ENCODE assay signal across 8 mouse cellular contexts in the genomic region with DNA sequence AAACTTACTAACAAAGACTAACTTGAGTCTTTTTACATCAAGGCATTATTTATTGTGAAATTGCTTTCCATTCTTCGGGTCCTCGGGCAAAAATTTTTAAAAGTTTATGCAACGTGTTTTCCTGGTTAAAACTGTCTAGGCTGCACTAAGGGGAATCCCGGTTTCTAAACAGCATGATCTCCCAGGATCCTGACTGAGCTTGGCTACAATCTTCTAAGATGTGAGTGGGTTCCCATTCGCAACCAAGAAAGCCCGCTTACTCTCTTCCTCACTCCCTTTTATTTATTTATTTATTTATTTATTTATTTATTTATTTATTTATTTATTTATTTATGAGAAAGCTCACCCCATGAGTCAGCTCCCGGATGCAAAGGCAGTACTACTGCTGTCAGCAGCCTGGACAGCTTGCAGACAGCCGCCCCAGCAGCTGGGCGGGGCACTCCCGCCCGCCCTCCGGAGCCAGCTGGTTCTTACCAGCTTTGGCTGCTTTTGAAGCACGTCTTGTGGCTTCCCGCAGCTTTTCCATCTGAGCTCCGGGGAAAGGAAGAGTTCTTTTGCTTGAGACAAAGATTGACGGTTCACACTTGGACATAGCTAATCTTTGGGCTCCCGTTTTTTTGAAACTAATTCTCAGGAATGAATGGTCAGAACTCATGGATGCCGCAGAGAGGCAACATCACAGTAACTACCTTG.
A peak's percentile ranks its signal among the peaks of the same experiment; 100 is the strongest.
DNase-seq lines count a peak whose midpoint lies in the region; ATAC-seq lines count a peak whose summit lies in the region.

No protein-coding gene starts in this region.

- 29% methylated on average over 18 of the region's 18 CpGs for WGBS in forebrain, embryonic 14.5 days
- WGBS in heart, embryonic 16.5 days: 26% methylated on average over 18 of the region's 18 CpGs
- WGBS in liver, embryonic 13.5 days (ENCODE audit: insufficient replicate concordance): 39% methylated on average over 18 of the region's 18 CpGs
- 31% methylated on average over 18 of the region's 18 CpGs for WGBS in neural tube, embryonic 12.5 days

- no peaks in the 10 kb centered on the region for H3K9me3 ChIP-seq in forebrain, embryonic 14.5 days (replicated peaks; ENCODE audit: control insufficient read depth, low read length)
- no peaks in the 10 kb centered on the region for H3K9me3 ChIP-seq in heart, embryonic 16.5 days (replicated peaks; ENCODE audit: control insufficient read depth, low read length)
- no peaks in the 10 kb centered on the region for H3K9me3 ChIP-seq in liver, embryonic 13.5 days (replicated peaks)
- H3K9me3 ChIP-seq in neural tube, embryonic 12.5 days: no peaks in the 10 kb centered on the region

- peak; percentile 38 for DNase-seq in 3134 (ENCODE audit: extremely low read depth, insufficient read length, low spot score)
- DNase-seq in cerebellum, adult 11-12 months: peak; percentile 72
- DNase-seq in forebrain, embryonic 14.5 days (ENCODE audit: low spot score): peak; percentile 91
- peak; percentile 76 to 92 for DNase-seq in kidney, postnatal 25 days
- peak; percentile 76 for DNase-seq in liver, embryonic 13.5 days
- peak; percentile 54 for DNase-seq in thymus, postnatal 0 days (ENCODE audit: low spot score)

- H3K9ac ChIP-seq in forebrain, embryonic 14.5 days (ENCODE audit: low read length): no peak overlapping the region
- peak overlapping the region; percentile 45 for H3K9ac ChIP-seq in heart, embryonic 16.5 days (ENCODE audit: low read length)
- H3K9ac ChIP-seq in liver, embryonic 13.5 days: peak overlapping the region; percentile 66
- H3K9ac ChIP-seq in neural tube, embryonic 12.5 days: no peak overlapping the region

- peak overlapping the region; percentile 1; the same call in 1 of the 2 replicates for H3K4me2 ChIP-seq in forebrain, embryonic 14.5 days (ENCODE audit: low read length)
- H3K4me2 ChIP-seq in heart, embryonic 16.5 days (ENCODE audit: low read depth, low read length): peak overlapping the region; percentile 60
- peak overlapping the region; percentile 57 for H3K4me2 ChIP-seq in liver, embryonic 13.5 days
- H3K4me2 ChIP-seq in neural tube, embryonic 12.5 days (replicated peaks): peak overlapping the region; percentile 34

- H3K4me1 ChIP-seq in forebrain, embryonic 14.5 days (ENCODE audit: control insufficient read depth, insufficient read depth, low read length): peaks cover 2% of the 10 kb centered on the region
- H3K4me1 ChIP-seq in heart, embryonic 16.5 days (ENCODE audit: control insufficient read depth, insufficient read depth, low read length): peaks cover 4% of the 10 kb centered on the region
- H3K4me1 ChIP-seq in liver, embryonic 13.5 days (replicated peaks): peaks cover 76% of the 10 kb centered on the region
- peaks cover 9% of the 10 kb centered on the region for H3K4me1 ChIP-seq in neural tube, embryonic 12.5 days

- no peaks in the 10 kb centered on the region for H3K36me3 ChIP-seq in forebrain, embryonic 14.5 days (ENCODE audit: control insufficient read depth, insufficient read depth, low read length)
- H3K36me3 ChIP-seq in heart, embryonic 16.5 days (ENCODE audit: control insufficient read depth, insufficient read depth): no peaks in the 10 kb centered on the region
- H3K36me3 ChIP-seq in liver, embryonic 13.5 days: peaks cover 33% of the 10 kb centered on the region
- no peaks in the 10 kb centered on the region for H3K36me3 ChIP-seq in neural tube, embryonic 12.5 days

- H3K4me3 ChIP-seq in forebrain, embryonic 14.5 days (ENCODE audit: low read depth, low read length): no peak overlapping the region
- peak overlapping the region; percentile 26 for H3K4me3 ChIP-seq in heart, embryonic 16.5 days (ENCODE audit: low read length)
- H3K4me3 ChIP-seq in liver, embryonic 13.5 days (replicated peaks): peak overlapping the region; percentile 18; the same call in 1 of the 2 replicates
- H3K4me3 ChIP-seq in neural tube, embryonic 12.5 days: no peak overlapping the region

- no peaks in the 10 kb centered on the region for H3K27me3 ChIP-seq in forebrain, embryonic 14.5 days (replicated peaks; ENCODE audit: control insufficient read depth, insufficient read depth, low read length)
- no peaks in the 10 kb centered on the region for H3K27me3 ChIP-seq in heart, embryonic 16.5 days (ENCODE audit: control insufficient read depth, insufficient read depth, low read length)
- no peaks in the 10 kb centered on the region for H3K27me3 ChIP-seq in liver, embryonic 13.5 days
- H3K27me3 ChIP-seq in neural tube, embryonic 12.5 days (replicated peaks): no peaks in the 10 kb centered on the region

- ATAC-seq in forebrain, embryonic 14.5 days: peak; percentile 92
- ATAC-seq in heart, embryonic 16.5 days (replicated peaks; ENCODE audit: extremely low read depth, insufficient read depth, low FRiP score): peak; percentile 92
- ATAC-seq in liver, embryonic 13.5 days (ENCODE audit: low read depth): peak; percentile 87
- ATAC-seq in neural tube, embryonic 12.5 days (ENCODE audit: low FRiP score, low read depth): peak; percentile 92

- H3K27ac ChIP-seq in forebrain, embryonic 14.5 days (ENCODE audit: low read depth, low read length): no peak overlapping the region
- no peak overlapping the region for H3K27ac ChIP-seq in heart, embryonic 16.5 days (ENCODE audit: low read length)
- H3K27ac ChIP-seq in liver, embryonic 13.5 days: peak overlapping the region; percentile 73
- no peak overlapping the region for H3K27ac ChIP-seq in neural tube, embryonic 12.5 days

Comparison
In these comparisons a context has a peak if more than half of its experiments do, and no peak if none do; other contexts are left out.
1. DNase-seq: peak in every context shown above with its lines; median percentile 91 in forebrain, embryonic 14.5 days; 84 in kidney, postnatal 25 days; 76 in liver, embryonic 13.5 days; 72 in cerebellum, adult 11-12 months; 54 in thymus, postnatal 0 days; 38 in 3134.
2. H3K4me2 ChIP-seq: peak in every context shown above with its lines; median percentile 60 in heart, embryonic 16.5 days; 57 in liver, embryonic 13.5 days; 34 in neural tube, embryonic 12.5 days; 1 in forebrain, embryonic 14.5 days.
3. H3K4me3 ChIP-seq: peak in heart, embryonic 16.5 days (single experiment) and liver, embryonic 13.5 days (single experiment); none in forebrain, embryonic 14.5 days (single experiment) and neural tube, embryonic 12.5 days (single experiment).
4. H3K9ac ChIP-seq: peak in heart, embryonic 16.5 days (single experiment) and liver, embryonic 13.5 days (single experiment); none in forebrain, embryonic 14.5 days (single experiment) and neural tube, embryonic 12.5 days (single experiment).
5. Peak in every context shown above with its lines, with median percentiles within 50 percentile points of each other: ATAC-seq.